Mouse (Mus musculus): ENCODE data around the gene Cryba4.

Cryba4 gene

DNA sequence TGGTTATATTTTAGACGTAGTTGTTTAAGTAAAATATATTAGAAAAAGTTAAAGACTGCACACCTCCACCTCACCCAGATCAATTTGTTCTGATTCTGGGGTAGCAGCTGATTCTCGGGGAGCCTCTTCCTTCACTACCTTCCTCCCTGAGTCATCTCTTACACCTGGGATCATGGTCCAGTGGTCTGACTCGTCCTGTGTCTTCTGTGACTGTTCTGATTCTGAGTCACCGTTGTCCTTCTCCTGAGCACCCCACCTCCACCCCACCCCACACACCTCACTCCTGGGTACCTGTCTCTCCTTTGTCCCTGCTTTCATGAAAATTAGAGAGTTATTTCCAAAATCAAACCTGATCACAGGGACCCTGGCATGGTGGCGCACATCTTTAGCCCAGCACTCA lies 12.8 kb upstream of the Cryba4 start:
- DNase-seq = no peak

DNA sequence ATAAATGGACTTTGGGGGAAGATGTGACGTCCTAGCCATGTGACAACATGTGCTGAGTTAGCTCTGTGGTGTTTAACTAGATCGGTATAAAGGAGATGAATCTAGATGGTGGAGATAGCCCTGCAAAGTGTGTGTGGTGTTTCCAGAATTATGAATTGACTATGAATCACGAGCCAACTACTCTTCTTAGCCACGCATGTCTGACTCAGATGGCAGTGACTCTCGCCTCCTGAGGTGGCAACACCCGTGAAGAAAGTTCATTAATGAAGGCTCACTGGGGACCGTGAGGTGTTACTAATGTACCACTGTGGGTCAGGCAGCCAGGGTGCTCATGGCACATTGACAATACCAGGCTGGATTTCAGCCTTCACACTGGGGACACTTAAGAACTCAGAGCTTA lies 11.8 kb upstream of the Cryba4 start:
- no peak for DNase-seq

DNA sequence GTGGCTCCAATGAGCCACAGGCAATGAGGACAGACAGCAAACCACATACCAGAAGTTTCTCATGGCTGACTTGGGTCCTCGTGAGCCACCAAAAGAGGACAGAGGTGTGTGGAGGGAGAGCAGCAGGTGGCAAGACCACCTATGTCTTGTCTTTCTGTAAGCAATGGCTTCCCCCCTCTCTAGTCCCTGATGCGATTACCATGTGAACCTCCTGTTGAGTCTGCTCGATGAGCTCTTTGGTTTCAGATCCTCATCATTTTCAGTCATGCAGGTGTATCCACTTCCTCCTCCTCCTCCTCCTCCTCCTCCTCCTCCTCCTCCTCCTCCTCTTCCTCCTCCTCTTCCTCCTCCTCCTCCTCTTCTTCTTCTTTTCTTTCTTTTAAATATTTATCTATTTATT lies 8.5 kb upstream of the Cryba4 start:
- DNase-seq = no peak

DNA sequence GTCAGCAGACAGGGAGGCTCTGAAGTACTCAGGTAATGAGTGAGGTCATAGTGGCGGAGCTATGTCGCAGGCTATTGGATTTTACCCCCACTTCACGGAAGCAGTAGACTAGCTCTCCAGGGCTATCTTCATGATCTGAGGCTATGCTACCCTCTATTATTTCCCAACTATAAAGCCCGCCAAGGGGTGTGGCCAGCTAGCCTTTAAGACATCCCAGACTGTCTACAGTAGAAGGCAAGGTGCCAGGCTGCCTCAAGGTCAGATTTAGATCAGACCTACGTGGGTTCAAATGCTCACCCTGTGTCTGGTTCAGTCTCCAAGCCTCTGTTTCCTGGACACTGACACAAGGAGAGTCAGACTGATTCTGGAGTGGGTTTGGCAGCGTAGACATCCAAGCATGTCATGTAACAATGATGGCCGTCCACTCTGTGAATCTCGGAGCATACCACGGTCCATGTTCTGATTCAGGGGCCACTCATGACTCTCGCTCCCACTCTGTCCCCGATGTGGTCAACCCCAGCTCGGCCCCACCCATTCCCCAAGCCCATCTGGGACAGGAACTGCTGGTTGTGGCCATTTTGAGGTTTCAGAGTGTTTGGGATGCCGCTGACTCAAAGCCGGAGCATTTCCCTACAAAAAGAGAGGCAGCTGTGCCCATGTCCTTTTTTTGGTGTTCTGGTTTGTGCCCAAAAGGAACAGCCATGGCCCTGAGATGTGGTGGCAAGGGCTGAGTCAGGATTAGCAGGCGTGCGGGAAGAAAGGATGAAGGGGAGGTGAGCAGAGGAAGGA lies 7.7 kb upstream of the Cryba4 start:
- no peak for DNase-seq

DNA sequence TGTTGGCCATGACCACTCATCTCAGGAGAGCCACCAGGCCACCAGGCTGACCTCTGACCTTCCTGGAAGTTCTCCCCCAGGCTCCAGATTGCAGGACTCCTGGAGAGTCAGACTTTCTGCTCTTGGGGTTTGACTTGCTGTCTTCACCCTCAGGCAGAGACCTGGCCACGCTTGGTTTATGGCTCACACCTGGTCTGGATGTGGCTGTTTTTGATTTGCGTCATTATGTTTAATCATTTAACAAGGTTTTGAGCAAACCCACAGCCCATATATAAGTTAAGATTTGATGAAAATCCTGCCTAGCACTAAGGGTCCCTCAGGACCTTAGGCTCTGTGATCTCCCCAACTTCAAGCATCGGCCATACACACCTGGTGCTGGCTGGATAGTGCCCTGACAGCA lies 5.6 kb upstream of the Cryba4 start:
- no peak for DNase-seq

DNA sequence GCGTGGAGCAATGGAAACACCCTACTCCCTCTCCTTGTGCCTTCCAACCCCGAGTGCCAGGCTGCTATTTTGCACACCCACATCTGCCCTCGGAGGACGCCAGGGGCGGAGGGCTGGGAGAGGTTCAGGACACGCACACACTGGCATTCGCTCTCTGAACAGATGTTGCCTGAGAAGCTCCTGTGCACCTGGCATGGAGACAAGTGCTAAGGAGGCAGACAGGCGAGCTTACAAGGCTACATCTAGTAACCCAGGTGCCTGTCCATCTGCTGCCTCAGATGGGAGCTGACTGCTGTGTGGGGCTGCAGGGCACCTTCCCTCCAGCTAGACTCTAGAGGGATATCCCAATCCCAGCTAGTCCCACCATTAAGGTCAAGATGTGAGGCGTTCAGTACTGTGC lies 4.1 kb upstream of the Cryba4 start:
- no peak for DNase-seq

DNA sequence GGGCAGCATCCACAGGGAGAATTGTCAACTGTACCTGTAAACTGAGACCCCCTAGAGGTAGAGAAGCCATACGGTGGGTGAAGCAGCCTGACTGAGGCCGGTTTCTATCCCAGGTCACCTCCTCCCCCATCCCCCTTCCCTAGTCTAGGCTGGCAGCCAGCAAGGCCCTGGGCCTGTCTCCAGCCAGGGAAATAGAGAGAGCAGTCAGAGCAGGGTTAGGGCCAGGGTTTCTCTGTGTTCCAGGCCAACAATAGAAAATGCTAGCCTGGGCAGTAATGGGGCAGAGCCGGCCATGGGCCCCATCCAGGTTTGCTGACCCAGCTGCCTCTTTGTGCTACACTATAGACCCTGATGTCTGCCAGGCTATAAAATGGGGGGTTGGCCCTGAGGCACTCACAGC lies 3.1 kb upstream of the Cryba4 start, which contains the start of gene Crybb1:
Gene Crybb1, plus strand, starts transcription at position 390 of the 400 bp plus-strand sequence.
- peak; percentile 82 for DNase-seq

DNA sequence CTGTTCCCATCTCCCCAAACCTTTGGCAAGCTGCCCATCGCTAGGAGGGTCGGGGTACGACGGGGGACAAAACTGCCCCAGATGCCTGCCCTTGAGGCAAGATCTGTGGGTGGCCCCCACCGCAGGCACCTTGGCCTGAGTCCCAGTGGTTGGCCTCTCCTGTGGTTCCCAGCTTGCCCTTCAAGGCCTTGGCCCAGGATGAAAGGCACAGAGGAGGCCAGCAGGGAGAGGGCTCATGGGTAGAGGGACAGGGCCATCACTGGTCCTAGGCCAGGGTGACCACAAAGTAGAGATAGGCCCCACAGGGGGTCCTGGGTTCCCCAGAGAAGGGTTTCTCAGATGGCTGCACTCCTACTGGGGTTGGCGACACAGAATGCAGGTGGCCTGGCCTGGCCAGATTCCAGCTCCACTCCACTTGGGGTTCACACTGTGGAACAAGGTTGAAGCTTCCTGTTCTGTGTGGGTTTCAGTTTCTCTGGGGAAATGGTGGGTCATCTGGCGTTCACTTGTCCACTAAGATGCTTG lies 2.0 kb upstream of the Cryba4 start:
- peak; percentile 81 for DNase-seq

DNA sequence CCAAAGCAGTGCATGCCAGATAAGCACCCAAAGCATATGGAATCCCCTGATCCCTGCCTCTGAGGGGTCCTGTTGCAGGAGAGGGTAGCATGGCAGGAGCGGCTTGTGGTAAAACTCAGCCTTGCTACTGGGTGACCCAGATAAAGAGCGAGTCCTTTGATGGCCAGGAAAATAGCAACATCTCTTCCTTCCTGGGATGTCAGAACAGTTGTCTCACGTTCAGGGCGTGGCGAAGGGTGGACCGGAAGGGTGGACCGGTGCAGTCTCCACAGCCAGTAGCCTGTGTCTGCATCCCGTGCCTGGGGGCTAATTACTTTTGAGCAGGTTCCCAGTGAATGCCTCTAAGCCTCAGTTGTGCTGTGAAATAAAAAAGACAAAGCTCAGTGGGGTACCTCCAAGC lies 851 bp upstream of the Cryba4 start:
- DNase-seq = no peak

DNA sequence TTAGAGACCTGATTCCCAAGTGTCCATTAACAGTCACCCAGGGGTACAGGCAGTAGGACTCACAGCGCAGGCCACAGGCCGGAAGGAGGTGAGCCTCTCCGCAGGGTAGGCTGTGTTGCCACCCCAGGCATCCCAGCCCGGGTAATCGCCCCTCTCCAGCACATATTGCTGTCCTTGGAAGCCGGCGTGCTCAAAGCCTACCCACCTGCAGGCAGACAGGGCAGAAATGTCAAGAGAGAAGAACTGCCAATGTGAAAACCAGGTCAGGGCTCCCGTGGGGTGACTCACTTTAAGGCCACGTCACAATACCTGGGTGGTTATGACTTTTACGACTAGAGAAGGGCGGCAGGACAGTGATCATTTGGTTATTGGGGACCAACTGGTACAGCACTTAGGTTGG lies 3.2 kb downstream of the Cryba4 start:
- DNase-seq = no peak

DNA sequence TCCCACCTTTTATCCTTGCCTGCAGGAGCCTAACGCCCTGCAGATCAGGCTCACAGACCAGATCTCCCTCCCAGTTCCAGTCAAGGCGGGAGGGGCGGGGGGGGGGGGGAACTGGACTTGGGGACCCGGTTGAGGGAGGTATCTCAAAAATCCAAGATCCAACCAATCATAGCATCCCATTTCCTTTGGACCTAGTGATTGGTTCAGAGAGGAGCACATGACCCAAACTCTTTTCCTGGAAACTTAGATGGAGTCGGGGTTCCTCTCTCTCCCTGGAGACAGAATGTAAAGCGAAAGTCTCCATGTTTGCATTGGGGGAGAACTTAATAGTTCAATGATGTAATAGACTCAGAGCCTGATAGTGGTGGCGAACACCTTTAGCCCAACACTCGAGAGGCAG lies 4.9 kb downstream of the Cryba4 start:
- DNase-seq = no peak

DNA sequence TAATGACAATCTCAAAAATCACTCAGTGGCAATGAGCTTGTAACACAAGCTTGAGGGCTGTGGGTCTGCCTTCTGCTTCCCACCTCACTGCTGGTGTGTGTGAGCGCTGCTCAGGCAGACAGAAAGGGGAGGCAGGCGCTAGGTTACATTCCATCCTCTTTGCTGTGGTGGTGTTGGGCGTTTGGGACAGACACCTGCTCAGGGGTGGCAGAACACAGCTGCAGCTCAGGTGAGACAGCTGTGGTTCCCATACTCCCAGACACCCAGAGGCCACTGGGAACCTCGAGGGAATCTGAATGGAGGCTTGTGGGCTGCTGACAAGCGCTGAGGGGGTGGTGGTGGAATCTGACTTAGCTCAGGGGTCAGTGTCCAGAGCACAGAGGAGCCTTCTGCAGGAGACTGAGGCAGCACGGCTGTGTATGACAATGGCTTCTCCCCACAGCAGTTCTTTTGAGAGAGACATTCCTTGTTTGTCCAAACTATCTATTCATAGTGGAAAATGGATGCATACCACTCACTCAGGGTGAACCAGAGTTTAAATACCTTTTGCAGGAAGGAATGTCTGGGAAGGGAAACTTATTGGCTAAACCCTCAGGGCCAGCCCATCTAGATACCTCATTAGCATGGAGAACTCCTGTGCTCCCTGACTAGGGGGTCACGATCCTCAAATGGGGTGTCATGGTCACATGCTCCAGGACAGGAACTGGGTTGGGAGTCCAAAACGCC lies 7.3 kb downstream of the Cryba4 start:
- no peak for DNase-seq

DNA sequence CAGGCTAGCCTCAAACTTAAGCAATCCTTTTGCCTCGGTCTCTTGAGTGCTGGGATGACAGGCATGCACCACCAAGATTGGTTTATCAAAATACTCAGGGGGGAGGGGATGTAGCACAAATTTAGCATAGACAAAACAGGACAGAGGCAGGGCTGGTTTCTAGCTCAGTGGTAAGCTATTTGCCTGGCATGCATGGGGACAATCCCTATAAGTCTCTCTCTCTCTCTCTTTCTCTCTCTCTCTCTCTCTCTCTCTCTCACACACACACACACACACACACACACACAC lies 8.1 kb downstream of the Cryba4 start:
- DNase-seq = no peak

DNA sequence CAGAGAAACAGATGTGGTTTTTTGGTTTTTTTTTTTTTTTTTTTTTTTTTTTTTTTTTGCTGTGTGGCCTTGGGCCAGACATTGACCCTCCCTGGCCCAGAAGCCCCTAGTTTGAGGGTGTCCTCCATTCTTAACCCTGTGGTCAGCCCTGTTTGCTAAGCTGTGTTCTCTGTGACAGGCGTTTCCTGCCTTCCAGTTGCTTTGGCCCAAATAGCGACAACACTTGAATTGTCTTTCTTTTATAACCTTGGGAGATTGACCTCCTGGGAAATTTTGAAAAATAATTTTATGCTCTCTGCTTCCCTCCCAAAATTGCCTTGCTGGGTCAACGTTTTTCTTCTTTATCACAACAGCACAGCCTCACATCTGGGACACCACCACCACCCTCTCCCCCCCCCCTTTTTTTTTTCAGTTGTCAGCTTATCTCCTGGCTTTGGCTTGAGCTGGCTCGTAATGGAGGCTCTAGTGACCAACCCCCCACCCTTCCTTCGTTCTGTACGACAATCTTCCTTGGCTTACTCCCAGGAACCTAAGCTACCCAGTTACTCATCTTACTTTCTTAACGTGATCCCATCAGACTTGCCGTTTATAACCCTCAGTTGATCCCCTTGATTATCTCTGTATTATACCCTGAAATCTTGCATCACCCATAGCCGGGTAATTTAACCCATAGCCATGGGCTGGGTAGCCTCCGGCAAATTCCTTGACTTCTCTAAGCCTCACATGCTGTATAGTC lies 8.6 kb downstream of the Cryba4 start:
- DNase-seq = no peak

DNA sequence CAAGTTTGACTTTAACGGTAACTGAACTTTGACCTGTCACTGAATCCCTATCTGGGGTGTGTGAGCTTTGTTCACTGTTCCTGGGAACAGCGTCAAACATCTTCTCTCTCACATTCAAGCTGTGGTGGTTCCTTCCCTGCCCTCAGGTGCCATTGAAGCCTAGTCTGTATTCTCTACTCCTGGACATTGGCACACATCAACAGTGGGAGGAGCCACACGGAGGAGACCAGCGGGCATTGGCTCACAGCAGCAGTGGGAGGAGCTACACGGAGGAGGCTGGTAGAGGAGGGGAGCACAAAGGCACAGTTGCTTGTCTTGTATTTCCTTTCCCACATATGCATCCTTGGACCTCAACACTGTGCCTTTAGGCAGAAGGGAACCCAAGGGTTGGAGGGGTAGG lies 9.3 kb downstream of the Cryba4 start:
- no peak for DNase-seq

DNA sequence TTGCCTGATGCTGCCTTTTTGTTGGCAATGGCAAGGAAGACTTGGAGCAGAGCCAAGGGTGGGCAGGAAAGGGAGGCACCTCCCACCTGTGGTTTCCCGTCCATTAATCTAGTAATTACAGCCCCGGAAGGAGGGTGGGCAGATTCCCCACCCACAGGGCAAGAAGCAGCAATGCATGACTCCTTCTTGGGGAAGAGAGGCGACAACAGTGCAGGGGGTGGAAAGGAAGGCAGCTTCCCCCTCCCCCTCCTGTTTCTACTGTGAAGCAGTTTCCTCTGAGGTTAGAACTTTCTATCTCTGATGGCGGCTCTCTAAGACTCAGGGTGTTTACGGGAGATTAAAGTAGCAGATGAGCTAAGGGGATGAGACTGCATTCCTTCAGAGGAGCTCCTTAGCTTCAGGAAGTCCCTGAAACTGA lies 9.9 kb downstream of the Cryba4 start:
- DNase-seq = no peak

DNA sequence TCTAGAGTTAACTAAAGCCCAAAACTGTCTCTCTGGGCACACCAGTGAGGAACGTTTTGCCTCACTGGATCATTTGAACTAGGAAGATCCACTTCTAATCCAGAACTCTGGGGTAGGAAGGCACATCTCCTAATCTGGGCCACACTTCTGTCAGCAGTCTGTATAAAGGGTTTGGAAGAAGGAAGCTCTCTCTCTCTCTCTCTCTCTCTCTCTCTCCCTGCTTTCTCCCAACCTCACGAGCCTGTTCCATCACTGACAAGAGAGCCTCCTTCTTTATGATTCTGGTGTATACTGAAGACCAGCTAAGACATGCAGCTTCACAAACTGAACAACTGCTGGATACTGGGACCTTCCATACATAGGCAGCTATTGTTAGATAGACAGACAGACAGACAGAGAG lies 10.5 kb downstream of the Cryba4 start:
- DNase-seq = no peak

DNA sequence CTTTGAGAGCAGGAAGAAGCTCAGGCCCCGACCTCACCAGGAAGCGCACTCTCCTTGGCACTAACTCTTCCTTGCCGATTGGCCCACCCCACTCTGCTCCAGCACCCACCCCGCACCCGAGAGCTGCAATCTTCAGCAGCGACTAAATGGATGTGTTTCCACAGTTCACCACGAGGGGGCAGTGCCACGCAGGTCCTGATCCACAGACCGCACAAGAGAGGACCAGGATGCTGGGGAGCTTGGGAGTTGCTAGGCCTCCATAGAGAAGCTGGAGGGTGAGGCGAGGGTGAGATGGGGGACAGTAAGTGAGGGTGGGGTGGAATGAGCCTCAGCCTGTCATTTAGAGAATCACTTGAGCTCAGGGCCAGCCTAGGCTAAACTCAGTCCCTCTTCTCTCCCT lies 11.6 kb downstream of the Cryba4 start:
- DNase-seq = peak; percentile 87

DNA sequence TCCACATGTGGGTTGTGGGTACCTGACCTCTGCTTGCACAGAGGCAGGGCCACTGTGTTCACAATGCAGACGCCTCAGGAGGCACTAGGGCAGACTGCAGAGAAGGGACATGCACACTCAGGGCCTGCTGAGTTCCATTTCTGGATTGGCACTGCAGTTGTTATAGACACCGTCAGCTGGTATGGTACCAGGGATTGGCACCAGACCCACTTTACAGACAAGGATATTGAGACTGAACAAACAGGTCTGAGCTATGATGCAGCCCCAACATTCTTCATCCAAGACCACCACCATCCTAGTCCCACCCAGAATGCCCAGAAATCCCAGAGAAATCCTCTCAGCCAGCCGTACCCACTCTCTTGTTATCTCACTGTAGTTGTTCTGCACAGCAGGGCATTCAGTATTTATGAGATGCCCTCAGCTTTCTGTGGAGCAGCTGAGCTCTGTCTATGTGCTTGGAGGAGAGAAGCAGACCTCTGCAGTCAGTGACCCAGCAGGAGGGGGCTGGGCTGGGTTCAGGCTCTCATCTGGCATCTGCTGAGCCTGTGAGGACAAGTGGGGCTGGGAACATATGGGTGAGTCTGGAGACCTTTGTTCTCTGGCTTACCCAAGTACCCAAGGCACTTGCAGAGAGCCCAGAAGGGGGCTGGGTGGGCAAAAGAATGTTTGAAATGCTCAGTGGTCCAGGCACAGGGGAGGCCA lies 13.4 kb downstream of the Cryba4 start:
- DNase-seq = no peak

DNA sequence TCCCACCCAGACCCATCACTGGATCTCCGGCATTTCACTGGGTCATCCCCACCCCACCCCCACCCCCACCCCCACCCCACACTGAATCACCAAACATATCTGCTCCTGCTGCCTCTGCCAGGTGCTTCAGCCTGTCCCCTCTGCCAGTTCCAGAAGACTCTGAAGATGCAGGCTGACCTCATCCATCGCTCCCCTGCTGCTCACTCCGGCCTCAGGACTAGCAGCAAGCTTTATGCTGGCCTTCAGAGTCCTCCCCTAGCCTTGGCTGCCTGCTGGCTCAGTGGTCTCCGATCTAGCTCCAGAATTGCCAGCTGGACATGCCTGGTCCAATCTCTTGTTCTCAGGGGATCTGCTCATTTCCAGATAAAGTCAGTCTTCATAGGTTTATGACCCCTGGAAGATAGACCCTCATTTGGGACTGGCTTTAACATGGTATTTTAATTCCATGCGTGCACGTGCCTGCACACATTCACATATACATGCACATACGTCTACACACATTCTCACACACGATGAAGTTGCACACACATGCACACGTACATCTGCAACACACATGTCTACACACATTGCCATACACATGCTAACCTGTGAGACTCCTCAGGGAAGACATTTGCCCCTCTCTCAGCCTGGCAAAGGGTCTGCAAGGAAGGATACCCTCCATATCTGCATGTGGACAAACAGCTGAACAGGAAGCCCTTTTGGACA lies 14.3 kb downstream of the Cryba4 start:
- DNase-seq = no peak

DNA sequence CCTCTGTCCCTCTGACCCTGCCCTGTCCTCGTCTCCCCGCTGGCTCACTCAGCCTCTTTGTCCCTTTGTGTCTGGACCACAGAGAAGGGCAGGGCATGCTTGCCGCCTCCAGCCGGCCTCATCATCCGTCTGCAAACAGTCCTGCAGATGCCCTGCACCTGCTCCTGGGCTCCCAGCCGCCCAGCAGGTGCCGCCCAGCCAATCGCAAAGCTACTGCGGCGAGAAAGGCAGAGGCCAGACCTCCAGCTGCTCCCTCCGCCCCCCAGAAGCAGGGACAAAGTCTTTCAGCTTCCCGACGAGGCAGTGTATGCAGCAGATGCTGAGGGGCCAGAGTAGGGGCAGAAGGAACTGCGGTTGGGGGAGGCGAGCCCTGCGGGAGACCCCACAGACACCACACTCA lies 14.9 kb downstream of the Cryba4 start:
- DNase-seq = no peak

DNA sequence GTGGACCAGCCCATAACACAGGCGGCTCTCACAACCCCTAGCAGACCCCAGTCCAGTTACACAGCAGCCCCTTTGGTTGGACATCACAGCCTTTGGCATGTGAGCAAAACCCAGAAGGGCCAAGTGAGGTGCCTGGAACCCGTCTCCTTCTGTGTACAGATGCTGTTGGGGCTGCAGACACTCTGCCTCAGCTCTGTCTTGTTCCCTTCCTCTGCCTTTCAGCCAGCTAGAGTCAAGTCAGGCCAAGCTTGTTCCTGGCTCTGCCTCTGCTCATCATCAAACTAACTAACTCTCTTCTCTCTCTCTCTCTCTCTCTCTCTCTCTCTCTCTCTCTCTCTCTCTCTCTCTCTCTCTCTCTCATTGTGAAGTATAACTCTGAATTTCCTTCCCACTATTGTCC lies 15.7 kb downstream of the Cryba4 start:
- no peak for DNase-seq

DNA sequence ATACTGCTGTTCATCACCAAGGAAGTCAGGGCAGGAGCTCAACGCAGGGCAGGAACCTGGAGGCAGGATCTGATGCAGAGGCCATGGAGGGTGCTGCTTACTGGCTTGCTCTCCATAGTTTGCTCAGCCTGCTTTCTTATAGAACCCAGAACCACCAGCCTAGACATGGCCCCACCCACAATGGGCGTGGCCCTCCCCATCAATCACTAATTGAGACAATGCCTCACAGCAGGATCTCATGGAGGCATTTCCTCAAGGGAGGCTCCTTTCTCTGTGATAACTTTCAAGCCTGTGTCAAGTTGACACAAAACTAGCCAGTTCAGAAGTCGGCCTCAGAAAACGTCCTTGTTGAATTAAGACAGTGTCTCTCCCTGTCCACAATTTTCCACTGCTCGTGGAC lies 16.5 kb downstream of the Cryba4 start:
- DNase-seq = no peak

Data from layer of hippocampus, adult 9-11 months (tissue).